Mouse (Mus musculus) myocyte (in vitro differentiated cells): ENCODE measurements around the gene Ctse. TPM values are rescaled to one million over a fixed set of nuclear protein-coding genes. Genes with fewer than 3 reads are reported as not detected.

Experiments
- H3K27me3 ChIP-seq: one replicate; pipeline ENCODE4 v1.6.1; 2011; ENCODE audit not compliant: control insufficient read depth, insufficient read depth, insufficient read length
- H3K36me3 ChIP-seq: one replicate; pipeline ENCODE4 v1.6.1; 2011; ENCODE audit not compliant: control insufficient read depth, insufficient read depth
- H3K4me2 ChIP-seq: one replicate; pipeline ENCODE4 v1.6.1; 2011; ENCODE audit warnings: low read depth, control low read depth
- H3K4me3 ChIP-seq: one replicate; pipeline ENCODE4 v1.5.1; 2011; ENCODE audit warnings: mild to moderate bottlenecking, control low read depth, moderate library complexity
- H3K79me2 ChIP-seq: one replicate; pipeline ENCODE4 v1.6.1; 2011; ENCODE audit not compliant: control insufficient read depth, insufficient read depth
- H3ac ChIP-seq: one replicate; pipeline ENCODE4 v1.6.1; 2011; ENCODE audit not compliant: control insufficient read depth, insufficient read length
- CEBPB ChIP-seq: IDR thresholded peaks from 2 replicates; pipeline ENCODE4 v1.6.1; 2011; ENCODE audit warnings: mild to moderate bottlenecking, moderate library complexity; ENCODE audit not compliant: poor library complexity, insufficient read depth, severe bottlenecking
- E2F4 ChIP-seq: IDR thresholded peaks from one replicate; pipeline ENCODE4 v1.6.1; 2011; ENCODE audit warnings: mild to moderate bottlenecking, control low read depth, moderate library complexity; ENCODE audit not compliant: insufficient read depth
- MAX ChIP-seq: IDR thresholded peaks from one replicate; pipeline ENCODE4 v1.6.1; 2011; ENCODE audit warnings: low read depth, mild to moderate bottlenecking, control low read depth
- MYOD1 ChIP-seq, 3 experiments: IDR thresholded peaks; one replicate each; pipeline ENCODE4 v1.6.1; 2011; ENCODE audit warnings: control low read depth in 2 of 3, low read depth in 2 of 3, mild to moderate bottlenecking in 2 of 3, moderate library complexity in 1 of 3; ENCODE audit not compliant: insufficient read length in 2 of 3, control insufficient read depth in 1 of 3
- MYOG ChIP-seq, 3 experiments: IDR thresholded peaks; one replicate each; pipeline ENCODE4 v1.6.1; 2011; ENCODE audit warnings: control low read depth in 2 of 3, low read depth in 2 of 3, mild to moderate bottlenecking in 2 of 3; ENCODE audit not compliant: insufficient read length in 2 of 3, control insufficient read depth in 1 of 3, insufficient read depth in 1 of 3
- POLR2A ChIP-seq: IDR thresholded peaks from one replicate; pipeline ENCODE4 v1.6.1; 2011; ENCODE audit warnings: low read depth, mild to moderate bottlenecking, control low read depth, moderate library complexity; ENCODE audit not compliant: insufficient read length
- POLR2AphosphoS2 ChIP-seq: IDR thresholded peaks from one replicate; pipeline ENCODE4 v1.6.1; 2011; ENCODE audit warnings: low read depth, control low read depth; ENCODE audit not compliant: insufficient read length
- REST ChIP-seq: IDR thresholded peaks from one replicate; pipeline ENCODE4 v1.6.1; 2011; ENCODE audit warnings: mild to moderate bottlenecking, control low read depth, moderate library complexity; ENCODE audit not compliant: insufficient read depth, insufficient read length
- SRF ChIP-seq: IDR thresholded peaks from one replicate; pipeline ENCODE4 v1.6.1; 2011; ENCODE audit warnings: low read depth; ENCODE audit not compliant: control insufficient read depth, insufficient read length
- TCF12 ChIP-seq: IDR thresholded peaks from one replicate; pipeline ENCODE4 v1.6.1; 2011; ENCODE audit warnings: mild to moderate bottlenecking, control low read depth; ENCODE audit not compliant: poor library complexity, insufficient read depth, severe bottlenecking
- TCF3 ChIP-seq: IDR thresholded peaks from one replicate; pipeline ENCODE4 v1.6.1; 2011; ENCODE audit warnings: low read depth, control low read depth; ENCODE audit not compliant: insufficient read length
- USF1 ChIP-seq: IDR thresholded peaks from one replicate; pipeline ENCODE4 v1.6.1; 2011; ENCODE audit warnings: low read depth, mild to moderate bottlenecking, control low read depth, moderate library complexity
- polyA plus RNA-seq: library from polyadenylated mRNA; unstranded; fragments of >200 nt; fragmentation: generic; extraction: Trizol; gene quantifications from one replicate; pipeline ENCODE4 v1.2.1, GENCODE M21; 2012; ENCODE audit warnings: missing spikeins

Gene Ctse
- polyA plus RNA-seq, 1 experiment: not detected

DNA sequence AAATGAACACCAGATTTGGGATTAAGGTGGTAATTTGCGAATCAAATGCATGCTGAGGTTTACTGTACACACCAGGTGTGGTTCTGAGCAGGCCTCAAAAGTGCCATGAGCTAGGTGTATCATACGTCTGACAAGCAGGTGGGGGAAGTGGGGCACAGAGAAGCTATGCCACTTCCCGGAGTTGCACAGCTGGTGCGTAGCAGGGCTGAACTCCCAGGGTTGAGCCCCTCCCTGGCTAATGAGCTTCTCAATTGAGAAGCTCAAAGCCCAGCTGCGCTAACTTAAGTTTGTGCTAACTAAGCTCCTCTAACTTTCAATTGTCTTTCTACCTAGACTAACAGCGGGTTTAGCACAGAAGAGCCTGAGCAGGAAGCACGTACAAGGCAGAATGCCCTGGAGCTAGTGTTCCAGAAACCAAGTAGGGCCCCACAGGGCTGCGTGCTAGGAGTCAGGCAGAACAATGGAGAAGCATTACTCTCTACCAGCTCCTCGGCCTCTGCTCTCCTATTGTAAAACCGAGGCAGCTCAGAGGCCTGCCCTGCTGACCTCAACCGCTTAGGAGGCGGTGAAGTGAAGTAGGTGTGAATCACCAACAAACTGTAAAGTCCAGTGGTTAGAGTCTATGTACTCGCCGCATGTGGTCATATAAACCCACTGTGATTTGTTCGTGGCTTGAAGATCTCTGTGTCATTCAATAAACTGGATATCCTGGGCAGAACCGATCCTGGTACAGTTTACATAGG lies 81.0 kb downstream of the Ctse start:
- Histone ChIP-seq H3ac (no peak overlapping the region), H3K4me2 (no peak overlapping the region), H3K4me3 (no peak overlapping the region), H3K27me3 (no peaks in the 10 kb centered on the region), H3K36me3 (no peaks in the 10 kb centered on the region), H3K79me2 (no peaks in the 10 kb centered on the region)
- TF ChIP-seq CEBPB (no peak), USF1 (no peak), MAX (no peak), TCF12 (no peak), REST (no peak), POLR2A (no peak)

- Histone ChIP-seq H3K27me3 (no peaks in the 10 kb centered on the region), H3ac (no peak overlapping the region), H3K4me2 (no peak overlapping the region), H3K4me3 (no peak overlapping the region), H3K36me3 (no peaks in the 10 kb centered on the region), H3K79me2 (no peaks in the 10 kb centered on the region)
- no peak for TF ChIP-seq MYOD1 (IDR thresholded peaks at IDR 0.05; ENCODE audit: control insufficient read depth in 1 of 3, insufficient read length in 2 of 3, low read depth in 2 of 3)
- no peak for TF ChIP-seq CEBPB
- TF ChIP-seq E2F4: no peak
- no peak for TF ChIP-seq TCF12
- no peak for TF ChIP-seq MYOG (IDR thresholded peaks at IDR 0.05; ENCODE audit: control insufficient read depth in 1 of 3, insufficient read depth in 1 of 3, insufficient read length in 2 of 3, low read depth in 2 of 3)
- no peak for TF ChIP-seq POLR2AphosphoS2
- no peak for TF ChIP-seq MAX
- no peak for TF ChIP-seq SRF
Measured at GRCm38 (mm10) chr1:131721989-131722388, 83.9 kb downstream of the Ctse start.

DNA sequence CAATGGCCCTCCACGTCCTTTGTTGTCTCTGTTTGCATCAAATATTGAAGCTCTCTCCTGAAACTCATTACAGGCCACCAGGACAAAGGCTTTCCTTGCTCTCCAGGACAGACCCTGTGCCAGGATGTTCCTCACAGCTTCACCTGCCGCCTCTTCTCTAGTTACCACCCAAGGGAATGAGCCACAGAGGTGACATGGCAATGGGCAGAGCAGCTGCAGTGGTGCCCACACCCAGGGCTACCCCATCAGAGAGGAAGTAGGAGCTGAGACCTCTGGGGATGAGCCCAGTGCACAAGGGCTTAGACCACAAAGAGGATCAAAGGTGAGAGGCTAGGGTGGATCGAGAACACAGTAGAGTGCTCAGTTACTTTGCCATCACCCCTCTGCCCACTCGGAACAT lies 85.4 kb downstream of the Ctse start:
- no peak overlapping the region for H3K4me2 ChIP-seq
- H3ac ChIP-seq: no peak overlapping the region
- no peaks in the 10 kb centered on the region for H3K36me3 ChIP-seq
- H3K4me3 ChIP-seq: no peak overlapping the region
- TF ChIP-seq MYOG (IDR thresholded peaks at IDR 0.05; ENCODE audit: control insufficient read depth in 1 of 3, insufficient read depth in 1 of 3, insufficient read length in 2 of 3, low read depth in 2 of 3) (peak in 1 of 3 experiments; percentile 60), TCF12 (no peak), POLR2AphosphoS2 (no peak), SRF (no peak), MAX (no peak), REST (no peak), TCF3 (no peak), USF1 (no peak), E2F4 (no peak), MYOD1 (IDR thresholded peaks at IDR 0.05; ENCODE audit: control insufficient read depth in 1 of 3, insufficient read length in 2 of 3, low read depth in 2 of 3) (peak in 1 of 3 experiments; percentile 68), POLR2A (no peak), CEBPB (no peak)
- no peaks in the 10 kb centered on the region for H3K79me2 ChIP-seq
- no peaks in the 10 kb centered on the region for H3K27me3 ChIP-seq

Other genes starting within 250 kb of the Ctse start
- gene Srgap2, start 111.0 kb upstream of the Ctse start, polyA plus RNA-seq: 19.1 TPM
- 1.9 TPM for gene Fam72a, start 110.4 kb upstream of the Ctse start, polyA plus RNA-seq
- not detected for gene Avpr1b, start 39.1 kb upstream of the Ctse start, polyA plus RNA-seq
- gene Rab7b, start 50.4 kb downstream of the Ctse start, polyA plus RNA-seq: 1.5 TPM
- gene Slc26a9, start 105.7 kb downstream of the Ctse start, polyA plus RNA-seq: not detected
- 0.01 TPM for gene Pm20d1, start 159.1 kb downstream of the Ctse start, polyA plus RNA-seq
- gene Slc41a1, start 189.2 kb downstream of the Ctse start, polyA plus RNA-seq: 14.0 TPM
- 3.5 TPM for gene Rab29, start 228.9 kb downstream of the Ctse start, polyA plus RNA-seq